Mouse (Mus musculus): Measurements from ENCODE around the gene Ankle1. TPM values are rescaled to one million over a fixed set of nuclear protein-coding genes. Genes with fewer than 3 reads are reported as not detected.

Ankle1 gene
- polyA plus RNA-seq, 1 experiment from 2014 or later, result 38.0 TPM

- 94% methylated on average over 1 of the region's 1 CpGs for WGBS
- ATAC-seq (ENCODE audit: low FRiP score), result no peak
- no peak overlapping the region for H3K4me2 ChIP-seq
- no peak overlapping the region for H3K4me3 ChIP-seq (replicated peaks)
- no peak overlapping the region for H3K9ac ChIP-seq
- H3K4me1 ChIP-seq, result peaks cover 5% of the 10 kb centered on the region
- no peaks in the 10 kb centered on the region for H3K27me3 ChIP-seq
- no peaks in the 10 kb centered on the region for H3K36me3 ChIP-seq (replicated peaks)
- H3K9me3 ChIP-seq, result no peaks in the 10 kb centered on the region
- no peak overlapping the region for H3K27ac ChIP-seq
Observed at GRCm38 (mm10) chr8:71388267-71388666, 17.5 kb upstream of the Ankle1 start.

DNA sequence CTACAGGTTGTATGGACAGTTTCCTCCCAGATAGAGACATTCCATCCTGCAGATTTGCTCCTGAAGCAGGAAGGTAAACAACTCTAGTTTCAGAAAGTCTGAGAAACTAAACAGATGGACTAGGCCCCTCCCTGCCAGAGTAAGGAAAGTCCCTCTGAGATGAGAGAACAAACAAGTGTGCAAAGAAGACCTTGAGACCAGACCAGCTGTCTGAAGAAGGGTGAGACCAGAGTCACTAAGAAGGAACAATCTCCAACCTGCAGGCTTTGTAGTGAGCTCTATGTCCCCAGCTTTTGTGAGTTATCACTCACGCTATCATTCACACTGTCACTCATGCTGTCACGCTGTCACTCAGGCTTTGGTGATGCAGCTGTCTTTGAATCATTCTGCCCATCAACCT is 14.1 kb upstream of the Ankle1 start:
- H3K9ac ChIP-seq, result no peak overlapping the region
- H3K4me1 ChIP-seq, result peaks cover 5% of the 10 kb centered on the region
- H3K36me3 ChIP-seq (replicated peaks), result no peaks in the 10 kb centered on the region
- no peak for ATAC-seq (ENCODE audit: low FRiP score)
- no peak overlapping the region for H3K4me3 ChIP-seq (replicated peaks)
- H3K27ac ChIP-seq, result no peak overlapping the region
- no peak overlapping the region for H3K4me2 ChIP-seq
- no peaks in the 10 kb centered on the region for H3K9me3 ChIP-seq
- peaks cover 8% of the 10 kb centered on the region; the same call in 1 of the 2 replicates for H3K27me3 ChIP-seq
- 98% methylated on average over 2 of the region's 2 CpGs for WGBS

GRCm38 (mm10) chr8:71392391-71392790 is 13.4 kb upstream of the Ankle1 start:
- Histone ChIP-seq H3K9me3 (no peaks in the 10 kb centered on the region), H3K4me3 (replicated peaks) (no peak overlapping the region), H3K27ac (no peak overlapping the region), H3K4me2 (no peak overlapping the region), H3K4me1 (peaks cover 9% of the 10 kb centered on the region), H3K9ac (no peak overlapping the region), H3K36me3 (replicated peaks) (no peaks in the 10 kb centered on the region), H3K27me3 (peaks cover 8% of the 10 kb centered on the region; the same call in 1 of the 2 replicates)
- ATAC-seq (ENCODE audit: low FRiP score), result no peak
- 70% methylated on average over 5 of the region's 5 CpGs for WGBS

GRCm38 (mm10) chr8:71392871-71393270 is 12.9 kb upstream of the Ankle1 start:
- 10% methylated on average over 3 of the region's 3 CpGs for WGBS
- ATAC-seq (ENCODE audit: low FRiP score), result no peak
- H3K36me3 ChIP-seq (replicated peaks), result no peaks in the 10 kb centered on the region

GRCm38 (mm10) chr8:71394481-71394880 is 11.3 kb upstream of the Ankle1 start:
- WGBS, result 85% methylated on average over 7 of the region's 7 CpGs
- peaks cover 14% of the 10 kb centered on the region for H3K4me1 ChIP-seq
- H3K4me3 ChIP-seq (replicated peaks), result no peak overlapping the region
- peaks cover 12% of the 10 kb centered on the region for H3K36me3 ChIP-seq (replicated peaks)
- H3K27me3 ChIP-seq, result peaks cover 8% of the 10 kb centered on the region; the same call in 1 of the 2 replicates
- ATAC-seq (ENCODE audit: low FRiP score), result no peak
- no peaks in the 10 kb centered on the region for H3K9me3 ChIP-seq
- H3K4me2 ChIP-seq, result no peak overlapping the region
- no peak overlapping the region for H3K9ac ChIP-seq
- H3K27ac ChIP-seq, result no peak overlapping the region

More at GRCm38 (mm10) chr8:71392871-71393270, 12.9 kb upstream of the Ankle1 start:
- Histone ChIP-seq H3K27ac (no peak overlapping the region), H3K9ac (no peak overlapping the region), H3K27me3 (peaks cover 8% of the 10 kb centered on the region; the same call in 1 of the 2 replicates), H3K4me1 (peaks cover 14% of the 10 kb centered on the region), H3K4me3 (replicated peaks) (no peak overlapping the region), H3K9me3 (no peaks in the 10 kb centered on the region), H3K4me2 (peak overlapping the region; percentile 30)

- Histone ChIP-seq H3K27me3 (peaks cover 8% of the 10 kb centered on the region; the same call in 1 of the 2 replicates), H3K4me1 (peaks cover 14% of the 10 kb centered on the region), H3K9ac (no peak overlapping the region), H3K4me3 (replicated peaks) (no peak overlapping the region), H3K36me3 (replicated peaks) (peaks cover 17% of the 10 kb centered on the region), H3K9me3 (no peaks in the 10 kb centered on the region), H3K4me2 (no peak overlapping the region), H3K27ac (no peak overlapping the region)
- 87% methylated on average over 10 of the region's 10 CpGs for WGBS
- ATAC-seq (ENCODE audit: low FRiP score), result no peak
Observed at GRCm38 (mm10) chr8:71395071-71395470, 10.7 kb upstream of the Ankle1 start.

GRCm38 (mm10) chr8:71395629-71396028 is 10.2 kb upstream of the Ankle1 start, which contains the start of gene Ushbp1:
TSS of gene Ushbp1 (minus strand) at chr8:71395802.
- Histone ChIP-seq H3K9ac (no peak within 1 kb of the TSS), H3K27ac (peak within 1 kb of the TSS; percentile 51), H3K27me3 (peaks cover 8% of the 10 kb centered on the region; the same call in 1 of the 2 replicates), H3K4me3 (replicated peaks) (peak within 1 kb of the TSS; percentile 78), H3K4me2 (peak within 1 kb of the TSS; percentile 69), H3K36me3 (replicated peaks) (peaks cover 23% of the 10 kb centered on the region), H3K4me1 (peaks cover 14% of the 10 kb centered on the region), H3K9me3 (no peaks in the 10 kb centered on the region)
- no peak for ATAC-seq (ENCODE audit: low FRiP score)
- WGBS, result 92% methylated on average over 9 of the region's 9 CpGs

- WGBS, result under 1% methylated on average over 34 of the region's 34 CpGs
- peak; percentile 98 for ATAC-seq (ENCODE audit: low FRiP score)
- Histone ChIP-seq H3K9ac (peak within 1 kb of the TSS; percentile 76), H3K4me2 (peak within 1 kb of the TSS; percentile 69), H3K4me3 (replicated peaks) (peak within 1 kb of the TSS; percentile 78), H3K4me1 (peaks cover 14% of the 10 kb centered on the region), H3K9me3 (no peaks in the 10 kb centered on the region), H3K27ac (peak within 1 kb of the TSS; percentile 51), H3K36me3 (replicated peaks) (peaks cover 28% of the 10 kb centered on the region), H3K27me3 (peaks cover 8% of the 10 kb centered on the region; the same call in 1 of the 2 replicates)
Observed at GRCm38 (mm10) chr8:71396639-71397305, 9.0 kb upstream of the Ankle1 start, which contains the start of gene Babam1. TSS of gene Babam1 (plus strand) at chr8:71396861.

- WGBS, result 90% methylated on average over 12 of the region's 12 CpGs
- peak overlapping the region; percentile 78 for H3K4me3 ChIP-seq (replicated peaks)
- H3K36me3 ChIP-seq (replicated peaks), result peaks cover 28% of the 10 kb centered on the region
- peak overlapping the region; percentile 76 for H3K9ac ChIP-seq
- peak overlapping the region; percentile 69 for H3K4me2 ChIP-seq
- H3K4me1 ChIP-seq, result peaks cover 14% of the 10 kb centered on the region
- H3K9me3 ChIP-seq, result no peaks in the 10 kb centered on the region
- no peak for ATAC-seq (ENCODE audit: low FRiP score)
- H3K27me3 ChIP-seq, result peaks cover 8% of the 10 kb centered on the region; the same call in 1 of the 2 replicates
- H3K27ac ChIP-seq, result no peak overlapping the region
Observed at GRCm38 (mm10) chr8:71397701-71398100, 8.1 kb upstream of the Ankle1 start.

DNA sequence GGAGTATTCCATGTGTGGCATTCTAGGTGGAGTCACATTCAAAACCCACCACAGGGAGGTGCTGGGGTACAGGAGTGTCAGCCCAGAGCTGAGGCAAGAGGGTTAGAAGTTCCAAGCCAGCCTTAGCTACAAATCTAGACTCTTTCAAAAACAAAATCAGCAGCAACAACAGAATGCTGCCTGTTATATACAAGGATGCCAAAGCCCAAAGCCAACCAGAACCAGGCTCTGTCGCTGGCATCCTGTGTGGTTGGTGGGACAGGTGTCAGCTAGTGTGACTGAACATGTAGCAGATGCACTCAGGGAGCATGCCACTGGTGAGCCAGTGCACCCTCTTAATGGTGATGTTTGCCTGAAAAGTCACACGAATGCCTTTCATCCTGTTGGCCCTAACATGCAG is 5.0 kb upstream of the Ankle1 start:
- H3K9me3 ChIP-seq, result no peaks in the 10 kb centered on the region
- no peak overlapping the region for H3K4me3 ChIP-seq (replicated peaks)
- no peaks in the 10 kb centered on the region for H3K27me3 ChIP-seq
- no peak overlapping the region for H3K4me2 ChIP-seq
- H3K4me1 ChIP-seq, result peaks cover 18% of the 10 kb centered on the region
- peaks cover 28% of the 10 kb centered on the region for H3K36me3 ChIP-seq (replicated peaks)
- ATAC-seq (ENCODE audit: low FRiP score), result no peak
- no peak overlapping the region for H3K9ac ChIP-seq
- WGBS, result 95% methylated on average over 2 of the region's 2 CpGs
- H3K27ac ChIP-seq, result no peak overlapping the region

- ATAC-seq (ENCODE audit: low FRiP score), result no peak
Observed at GRCm38 (mm10) chr8:71401454-71401853, 4.4 kb upstream of the Ankle1 start.

DNA sequence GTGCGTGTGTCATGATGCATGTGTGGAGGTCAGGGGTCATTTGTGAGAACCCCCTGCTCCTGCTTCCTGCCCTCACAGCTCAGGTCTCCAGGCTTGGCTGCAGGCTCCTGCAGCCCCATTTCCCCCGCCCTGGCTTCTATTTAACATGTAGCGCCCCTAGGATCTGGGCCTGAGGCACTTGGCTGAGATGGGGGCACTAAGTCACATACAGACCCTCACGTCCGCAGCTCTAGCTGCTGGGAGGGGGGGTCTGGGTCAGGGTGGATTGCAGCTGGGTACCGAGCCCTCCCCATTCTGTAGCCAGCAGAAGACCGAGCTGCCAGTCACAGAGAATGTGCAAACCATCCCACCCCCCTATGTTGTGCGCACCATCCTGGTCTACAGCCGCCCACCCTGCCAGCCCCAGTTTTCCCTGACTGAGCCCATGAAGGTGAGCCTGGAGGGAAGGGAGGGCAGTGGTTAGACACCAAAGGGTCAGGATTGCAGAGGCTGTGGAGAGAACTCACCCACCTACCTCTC is 3.3 kb upstream of the Ankle1 start:
- Histone ChIP-seq H3K9me3 (no peaks in the 10 kb centered on the region), H3K9ac (no peak overlapping the region), H3K36me3 (replicated peaks) (peaks cover 32% of the 10 kb centered on the region), H3K27me3 (no peaks in the 10 kb centered on the region), H3K4me3 (replicated peaks) (no peak overlapping the region), H3K4me1 (peaks cover 24% of the 10 kb centered on the region), H3K27ac (no peak overlapping the region), H3K4me2 (no peak overlapping the region)
- ATAC-seq (ENCODE audit: low FRiP score), result no peak
- WGBS, result 89% methylated on average over 9 of the region's 9 CpGs

More at GRCm38 (mm10) chr8:71401454-71401853, 4.4 kb upstream of the Ankle1 start:
- H3K36me3 ChIP-seq (replicated peaks), result peaks cover 28% of the 10 kb centered on the region
- no peaks in the 10 kb centered on the region for H3K27me3 ChIP-seq
- no peak overlapping the region for H3K4me2 ChIP-seq
- peaks cover 19% of the 10 kb centered on the region for H3K4me1 ChIP-seq
- H3K27ac ChIP-seq, result no peak overlapping the region
- H3K9ac ChIP-seq, result no peak overlapping the region
- H3K9me3 ChIP-seq, result no peaks in the 10 kb centered on the region
- no peak overlapping the region for H3K4me3 ChIP-seq (replicated peaks)

Data from forebrain, embryonic 12.5 days (tissue).